Mouse (Mus musculus) megakaryocyte progenitor cell, adult 5-6 weeks (primary cell): ENCODE results near the gene Ccdc12. TPM values are rescaled to one million over a fixed set of nuclear protein-coding genes. Genes with fewer than 3 reads are reported as not detected.

Experiments used
- ATAC-seq: replicated peaks from 2 replicates; pipeline ENCODE4 v1.8.0; 2016; ENCODE audit warnings: mild to moderate bottlenecking, moderate TSS enrichment, inconsistent platforms; ENCODE audit not compliant: poor library complexity
- total RNA-seq, 2 experiments: library from RNA; stranded (forward) in 1 of 2; stranded (reverse) in 1 of 2; fragments of 157-497, 149-512 nt in 1 of 2; fragments of 200-1000 nt in 1 of 2; gene quantifications; 2 replicates each; pipeline versions ENCODE4 v1.2.3 to v1.2.4; 2015 to 2017

Ccdc12 gene
- total RNA-seq, 2 experiments from 2014 or later: 92.6 to 112 TPM

DNA sequence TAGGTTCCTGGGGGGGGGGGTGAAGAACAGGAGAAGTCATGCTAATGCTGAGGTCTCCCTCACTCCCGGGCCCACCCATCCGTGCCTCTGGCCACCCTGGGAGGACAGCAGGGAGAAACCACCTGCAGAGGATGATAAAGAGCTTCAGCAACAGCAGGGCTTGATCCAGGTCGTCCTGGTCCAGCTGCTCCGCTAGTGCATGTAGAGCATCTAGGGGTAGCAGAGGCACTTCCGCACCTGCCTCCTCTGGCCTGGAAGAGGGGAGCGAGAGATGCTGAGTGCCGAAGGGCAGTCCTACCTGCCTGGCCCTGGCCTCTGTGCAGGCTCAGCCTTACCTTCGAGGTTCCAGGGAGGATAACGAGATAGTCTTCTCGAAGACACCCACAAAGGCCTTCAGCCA is 12.0 kb upstream of the Ccdc12 start:
- ATAC-seq: no peak

DNA sequence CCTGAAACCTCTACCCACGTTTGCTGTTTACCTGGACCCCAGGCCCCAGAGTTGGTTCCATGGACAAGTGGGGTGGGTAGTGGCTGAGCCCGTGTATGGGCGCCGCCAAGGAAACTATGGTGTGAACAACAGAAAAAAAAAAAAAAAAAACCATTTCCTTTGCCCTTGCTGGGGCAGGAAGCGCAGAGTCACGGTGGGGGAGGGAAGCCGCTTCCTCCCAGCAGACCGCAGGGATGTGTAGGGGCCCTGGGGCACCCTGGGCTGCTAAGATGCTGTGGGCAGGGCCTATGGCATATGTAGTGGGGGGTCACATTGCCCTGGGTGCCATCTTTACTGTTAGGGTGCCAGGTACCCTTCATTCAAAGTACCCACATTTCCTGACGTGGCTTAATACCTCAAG is 11.1 kb upstream of the Ccdc12 start:
- peak; percentile 79 for ATAC-seq

DNA sequence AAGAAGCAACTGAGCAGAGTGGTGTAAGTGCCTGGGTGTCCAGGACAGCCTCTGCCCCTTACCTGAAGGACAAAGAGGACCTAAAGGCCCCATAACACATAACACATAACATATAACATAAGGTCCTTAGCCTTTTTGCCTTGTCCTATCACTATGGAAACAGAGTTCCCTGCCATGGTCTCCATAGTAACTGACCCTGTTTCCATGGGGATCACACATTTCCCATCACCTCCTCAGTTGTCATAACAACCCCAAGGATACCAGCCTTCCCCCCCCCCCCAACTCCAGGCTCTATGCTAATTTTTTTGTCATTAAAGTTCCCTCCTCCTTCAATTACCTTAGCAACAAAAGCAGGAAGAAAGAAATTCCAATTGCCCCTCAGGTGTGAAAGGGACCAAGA is 6.5 kb upstream of the Ccdc12 start:
- no peak for ATAC-seq

DNA sequence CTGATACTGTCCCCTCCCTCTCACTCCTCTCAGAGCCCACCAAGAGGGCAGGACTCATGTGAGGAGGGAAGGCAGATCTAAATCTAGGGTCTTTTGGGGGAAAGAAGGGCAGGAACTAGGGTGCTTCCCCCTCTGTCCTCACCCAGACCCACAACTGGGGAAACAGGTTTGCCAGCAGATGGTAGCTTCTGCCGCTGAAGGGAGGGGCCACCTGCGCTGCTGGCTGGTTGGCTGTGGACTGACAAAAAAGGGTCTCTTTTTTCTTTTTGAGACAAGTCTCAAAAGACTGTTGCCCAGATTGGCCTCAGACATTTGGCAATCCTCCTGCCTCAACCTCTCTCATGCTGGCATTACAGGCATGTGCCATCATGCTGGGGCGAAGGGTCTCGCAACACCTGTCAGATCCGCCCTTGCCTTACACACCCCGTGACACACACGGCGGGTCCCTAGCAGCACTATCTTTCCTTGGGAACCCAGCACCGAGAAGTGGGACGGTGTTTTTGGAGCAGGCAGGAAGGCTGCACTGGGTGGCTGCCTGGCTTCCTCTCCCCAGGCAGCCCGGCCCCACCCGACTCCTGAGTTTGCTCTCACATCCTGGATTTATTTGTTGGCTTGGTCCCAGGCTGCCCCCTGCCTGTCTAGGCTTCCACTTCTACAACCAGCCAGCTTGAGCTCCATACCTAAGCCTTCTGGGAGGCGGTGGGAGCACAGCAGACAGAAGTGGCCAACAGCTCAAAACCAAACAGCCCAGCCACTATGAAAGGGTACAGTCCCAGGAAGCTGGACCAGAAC is 4.2 kb upstream of the Ccdc12 start:
- ATAC-seq: peak; percentile 4

DNA sequence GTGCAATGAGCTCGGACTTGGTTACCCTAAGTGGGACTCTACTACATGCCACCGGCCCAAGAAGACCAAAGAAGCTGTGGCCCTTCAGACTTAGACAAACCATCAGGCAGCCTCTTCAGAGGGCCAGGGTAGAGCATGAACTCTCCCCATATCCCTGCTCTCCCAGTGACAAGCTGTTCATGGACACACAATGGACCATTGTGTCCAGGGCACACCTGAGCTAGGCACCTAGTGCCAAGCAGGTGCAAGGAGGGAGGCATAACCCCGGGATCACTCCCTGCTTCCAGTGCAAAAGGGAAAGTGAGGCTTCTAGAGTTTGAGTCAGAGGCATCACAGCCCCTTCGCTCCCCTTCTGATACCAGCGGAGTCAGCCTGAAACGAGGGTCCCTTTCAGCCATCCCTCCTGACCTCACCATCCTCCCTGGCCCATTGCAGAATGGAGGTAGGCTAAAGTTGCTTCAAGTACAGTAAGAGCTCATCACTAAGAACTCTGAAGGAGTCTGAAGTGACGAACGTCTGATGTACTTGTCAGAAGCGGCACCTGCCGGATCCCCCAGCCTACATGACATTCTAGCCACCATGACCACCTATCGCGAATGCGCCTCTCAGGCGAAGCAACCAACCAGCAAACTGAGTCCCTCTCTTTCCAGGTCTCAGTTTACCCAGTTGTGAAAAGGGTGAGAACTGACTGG is 3.2 kb upstream of the Ccdc12 start:
- no peak for ATAC-seq

DNA sequence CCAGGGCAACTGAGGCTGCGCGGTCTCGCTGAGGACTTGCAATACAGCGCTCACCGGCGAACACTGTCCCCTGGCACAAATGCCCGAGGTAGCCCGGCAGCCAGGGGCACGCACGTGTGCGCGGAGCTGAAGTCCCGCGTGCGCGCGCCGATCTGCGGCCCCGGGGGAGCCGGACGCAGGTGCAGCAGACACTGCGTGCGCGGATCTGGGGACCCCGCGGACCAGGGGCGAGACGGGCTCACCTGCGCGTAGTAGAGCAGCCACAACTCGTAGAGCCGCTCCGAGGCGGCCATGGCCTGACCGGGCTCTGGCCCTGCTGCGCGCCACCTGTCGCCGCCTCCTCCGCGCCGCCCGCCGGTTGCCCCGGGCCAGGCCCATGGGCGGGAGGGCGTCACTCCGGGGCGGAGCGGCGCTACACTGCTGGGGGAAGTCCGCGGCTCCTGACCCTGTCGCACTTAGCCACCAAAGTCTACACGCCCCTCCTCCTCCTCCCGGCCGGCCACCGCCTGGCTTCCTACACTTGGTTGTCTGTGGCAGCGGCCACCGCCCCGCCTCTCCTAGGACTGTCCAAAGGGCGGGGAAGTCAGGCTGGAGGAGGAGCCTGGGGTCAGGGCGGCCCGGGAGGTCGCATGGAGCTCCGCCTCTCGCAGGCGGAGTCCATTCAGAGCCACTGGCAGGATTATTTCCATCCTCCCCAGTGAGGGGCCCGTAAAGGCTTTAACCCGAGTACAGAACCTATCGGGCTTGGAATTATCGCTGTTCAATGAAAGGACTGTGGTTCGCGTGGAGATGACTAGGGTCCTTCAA is 2.4 kb upstream of the Ccdc12 start, which contains the start of gene Nbeal2:
Nbeal2 (minus strand) TSS at position 507 of the 807 bp plus-strand sequence.
- peak; percentile 65 for ATAC-seq

DNA sequence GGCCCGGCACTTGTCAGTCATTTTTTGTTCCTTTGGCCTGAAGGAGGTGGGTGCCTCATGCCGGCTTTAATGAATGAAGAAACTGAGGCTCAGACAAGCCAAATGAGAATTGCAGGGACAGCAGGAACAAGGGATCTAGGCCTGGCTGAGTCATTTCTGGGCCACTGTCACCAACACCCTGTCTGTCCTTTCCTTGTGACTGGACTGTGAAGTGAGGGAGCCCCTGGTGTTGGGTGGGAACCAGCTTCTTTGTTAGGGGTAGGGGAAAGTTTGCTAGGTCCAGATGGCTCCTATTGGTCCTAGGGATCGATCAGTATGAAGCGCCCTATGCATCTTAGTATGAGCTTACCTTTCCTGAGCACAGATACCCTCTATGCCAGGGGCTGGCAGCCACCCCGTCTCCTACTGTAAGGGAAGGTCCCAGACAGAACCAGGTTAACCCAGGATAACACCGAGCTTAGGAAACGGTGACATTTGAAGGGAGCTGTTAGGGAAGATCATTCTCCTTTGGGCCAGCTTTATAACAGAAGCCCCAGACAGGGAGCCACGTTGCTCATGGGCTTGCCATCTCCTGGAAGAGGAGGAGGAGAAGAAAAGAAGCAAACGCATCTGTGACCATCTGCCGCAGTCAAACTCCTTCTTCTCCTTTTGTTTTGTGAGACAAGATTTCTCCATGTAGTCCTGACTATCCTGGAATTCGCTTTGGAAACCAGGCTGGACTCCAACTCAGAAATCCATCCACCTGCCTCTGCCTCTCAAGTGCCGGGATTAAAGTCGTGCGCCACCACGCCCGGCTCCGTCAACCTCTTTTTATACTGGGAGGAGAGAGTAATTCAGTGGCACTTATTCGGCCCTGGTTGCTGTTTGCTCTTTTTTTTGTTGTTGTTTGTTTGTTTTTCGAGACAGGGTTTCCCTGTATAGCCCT is 1.3 kb upstream of the Ccdc12 start:
- ATAC-seq: no peak

DNA sequence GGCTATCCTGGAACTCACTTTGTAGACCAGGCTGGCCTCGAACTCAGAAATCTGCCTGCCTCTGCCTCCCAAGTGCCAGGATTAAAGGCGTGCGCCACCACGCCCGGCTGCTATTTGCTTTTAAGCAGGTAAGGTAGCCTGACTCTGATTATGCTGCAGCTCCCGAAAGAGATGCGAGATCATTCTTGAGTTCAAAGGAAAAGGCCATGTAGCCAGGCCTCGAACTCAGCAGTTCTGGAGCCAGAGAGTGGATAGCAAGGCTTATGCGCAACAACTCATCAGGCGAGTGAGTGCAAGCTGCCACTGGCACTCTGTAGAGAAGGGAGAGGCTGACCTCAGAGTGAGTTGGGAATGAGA is 674 bp upstream of the Ccdc12 start:
- no peak for ATAC-seq

DNA sequence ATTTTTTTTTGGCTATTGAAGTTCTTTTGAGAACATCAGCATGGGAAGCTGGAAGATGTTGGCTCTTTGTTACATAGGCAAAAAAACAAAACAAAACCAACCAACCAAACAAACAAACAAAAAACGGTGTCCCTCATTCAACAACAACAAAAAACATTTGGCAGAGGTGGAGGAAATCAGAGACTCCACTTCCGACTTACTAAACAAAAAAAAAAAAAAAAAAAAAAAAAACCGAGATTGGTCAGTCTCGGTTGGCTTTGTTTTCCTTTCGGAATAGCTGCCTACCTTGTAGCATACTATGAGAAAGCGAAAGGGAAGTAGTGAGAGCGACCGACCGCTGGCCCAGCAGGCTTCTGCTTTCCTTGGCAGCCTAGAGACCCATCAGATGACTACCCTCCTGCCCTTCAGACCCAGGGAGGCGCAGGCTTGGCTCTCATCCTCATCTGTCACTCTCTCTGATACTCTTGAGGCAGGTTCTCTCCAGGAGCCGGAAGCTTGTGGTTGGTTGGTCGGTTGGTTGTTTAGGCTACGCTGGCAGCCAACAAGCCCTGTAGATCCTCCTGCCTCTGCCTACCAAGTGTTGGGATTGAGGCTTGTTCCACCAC is 1.3 kb downstream of the Ccdc12 start:
- peak; percentile 36 for ATAC-seq

DNA sequence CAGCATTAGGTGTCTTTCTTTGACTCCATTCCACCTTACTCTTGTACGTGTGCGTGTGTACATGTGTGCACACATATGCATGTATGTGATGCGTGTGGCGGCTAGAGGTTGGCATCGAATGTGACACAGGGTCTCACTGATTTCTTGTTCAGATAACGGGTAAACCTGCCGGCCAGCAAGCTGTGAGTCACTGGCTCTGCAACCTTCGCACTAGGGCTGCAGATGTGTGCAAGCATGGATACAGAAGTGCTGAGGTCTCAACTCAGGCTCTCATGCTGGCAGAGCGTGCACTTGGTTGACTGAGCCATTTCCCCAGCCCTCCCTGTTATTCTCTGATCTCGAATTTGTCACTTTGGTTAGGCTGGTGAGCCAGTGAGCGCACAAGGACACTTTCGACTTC is 3.2 kb downstream of the Ccdc12 start:
- ATAC-seq: no peak

DNA sequence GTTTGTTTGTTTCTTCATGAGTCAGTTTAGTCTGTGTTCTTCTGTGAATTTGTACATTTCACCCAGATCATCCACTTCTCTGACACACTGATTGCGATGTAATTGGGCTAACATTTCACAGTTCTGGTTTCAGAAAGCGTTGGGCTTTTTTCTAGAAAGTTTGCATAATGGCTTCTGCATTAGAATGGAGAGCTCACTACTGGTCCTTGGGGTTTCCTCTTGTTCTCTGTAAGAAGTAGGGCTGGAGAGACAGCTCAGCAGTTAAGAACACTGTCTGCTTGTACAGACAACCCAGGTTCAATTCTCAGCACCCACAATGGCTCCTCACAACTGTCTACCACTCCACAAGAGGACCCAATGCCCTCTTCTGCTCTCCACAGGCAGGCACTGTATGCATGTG is 3.9 kb downstream of the Ccdc12 start:
- ATAC-seq: no peak

DNA sequence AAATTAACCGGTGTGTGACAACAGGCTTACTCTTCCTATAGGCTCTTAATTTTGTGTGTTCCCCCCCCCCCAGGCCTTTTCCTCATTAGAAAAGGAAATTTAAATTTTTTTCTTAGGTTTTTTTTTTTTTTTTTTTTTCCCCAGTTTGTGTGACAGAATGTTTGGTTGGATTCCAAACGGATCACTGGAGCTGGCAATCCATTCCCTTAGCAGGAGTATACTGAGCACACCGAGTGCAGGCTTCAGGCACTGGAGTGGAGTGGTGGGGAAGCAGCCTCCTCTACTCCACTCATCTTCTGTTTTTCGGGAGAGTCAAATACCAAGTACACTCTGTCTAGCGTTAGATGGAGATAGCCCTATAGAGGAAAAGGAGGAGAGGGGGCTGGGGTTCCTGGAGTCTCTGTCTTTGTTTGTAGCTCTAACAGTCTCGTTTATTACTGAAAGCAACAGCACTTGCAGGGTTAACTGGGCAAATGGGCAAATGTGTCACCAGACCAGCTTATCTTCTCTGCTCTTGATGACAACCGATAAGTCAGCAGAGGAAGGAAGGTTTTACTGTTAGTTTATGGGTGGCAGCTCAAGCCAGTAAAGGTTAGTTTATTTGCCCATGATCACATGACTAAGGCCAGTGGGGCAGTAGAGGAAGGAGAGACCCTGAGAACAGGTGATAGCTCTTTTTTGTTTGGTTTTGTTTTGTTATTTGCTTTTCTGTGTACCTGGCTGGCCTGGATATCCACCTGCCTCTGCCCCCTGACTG is 4.7 kb downstream of the Ccdc12 start:
- no peak for ATAC-seq

DNA sequence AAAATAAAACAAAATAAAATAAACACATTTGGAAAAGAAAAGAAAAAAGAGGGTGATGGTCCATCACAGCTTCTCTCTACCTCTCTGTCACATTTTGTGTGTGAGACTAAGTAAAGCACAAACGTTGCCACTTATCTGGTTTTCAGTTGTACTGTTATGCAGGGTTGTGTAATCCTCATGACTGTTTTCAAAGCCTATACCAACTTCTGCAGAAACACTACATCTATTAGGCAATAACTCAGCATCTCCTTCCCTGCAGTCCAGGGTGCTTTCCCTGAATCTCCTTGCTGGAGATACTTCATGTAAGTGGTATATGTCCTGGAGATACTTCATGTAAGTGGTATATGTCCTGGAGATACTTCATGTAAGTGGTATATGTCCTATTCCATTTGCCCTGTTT is 6.5 kb downstream of the Ccdc12 start:
- peak; percentile 40 for ATAC-seq

DNA sequence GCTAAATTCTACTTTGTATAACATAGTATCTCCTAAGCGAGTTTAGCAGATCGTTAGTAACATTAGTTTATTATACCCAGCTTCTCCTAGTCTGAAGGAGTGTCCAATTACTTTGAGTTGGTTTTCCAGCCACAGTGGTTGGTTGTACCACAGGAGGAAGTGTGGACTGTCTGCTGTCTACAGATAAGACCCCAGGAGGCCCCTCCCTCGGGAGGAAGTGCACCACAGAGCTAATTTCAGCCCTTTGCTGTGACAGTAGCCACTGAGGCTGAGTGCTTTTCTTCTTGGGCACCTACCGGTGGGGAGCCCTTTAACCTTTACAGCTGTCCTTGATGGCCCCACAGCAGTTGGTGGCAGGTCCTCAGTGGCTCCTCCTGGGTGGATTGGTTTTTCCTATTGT is 9.6 kb downstream of the Ccdc12 start:
- ATAC-seq: peak; percentile 75

DNA sequence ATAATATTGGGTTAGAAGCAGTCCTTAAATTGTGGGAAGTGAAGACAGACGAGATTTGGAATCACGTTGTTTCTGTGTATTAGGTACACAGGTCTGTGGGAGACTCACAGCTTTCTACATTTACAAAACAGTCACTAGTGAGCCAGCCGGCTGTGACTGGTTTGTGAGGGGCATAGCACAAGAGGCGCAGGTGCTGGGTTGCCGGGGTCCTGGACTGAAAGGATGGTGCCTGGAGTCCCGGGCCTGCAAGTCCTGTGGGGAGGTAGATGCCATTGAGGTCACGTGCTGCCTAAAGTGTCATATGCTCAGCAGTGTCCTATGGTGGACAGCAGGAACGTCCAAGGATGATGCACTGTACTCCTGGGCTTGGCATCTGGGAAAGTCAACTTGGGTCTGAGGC is 10.1 kb downstream of the Ccdc12 start:
- no peak for ATAC-seq

DNA sequence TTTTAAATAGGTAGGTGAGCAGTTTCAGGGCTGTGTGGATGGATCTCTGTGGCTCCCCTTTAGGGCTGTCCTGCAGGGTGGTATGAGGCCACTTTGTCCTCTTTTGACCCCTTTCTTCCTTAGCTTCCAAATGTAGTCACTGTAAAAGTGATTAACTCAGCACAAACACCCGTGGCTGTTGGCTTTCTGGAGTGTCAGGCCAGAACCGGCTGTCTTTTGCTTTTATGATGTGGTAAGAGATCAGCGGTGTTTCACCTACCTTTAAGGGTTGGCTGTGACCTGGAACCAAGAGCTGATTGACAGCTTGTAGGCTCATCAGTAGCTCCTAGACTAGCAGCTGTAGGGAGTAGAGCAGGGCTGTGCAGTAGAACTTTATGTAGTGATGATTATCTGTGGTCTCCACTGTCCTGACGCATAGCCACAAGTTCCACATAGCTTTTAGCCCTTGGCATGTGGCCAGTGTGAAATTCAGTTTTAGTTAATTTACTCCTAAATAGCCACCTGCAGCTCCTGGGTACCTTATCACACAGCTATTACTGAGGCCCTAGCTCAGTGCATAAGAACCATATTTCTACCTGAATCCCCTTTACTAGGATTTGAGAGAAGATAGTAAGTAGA is 11.0 kb downstream of the Ccdc12 start:
- ATAC-seq: no peak

DNA sequence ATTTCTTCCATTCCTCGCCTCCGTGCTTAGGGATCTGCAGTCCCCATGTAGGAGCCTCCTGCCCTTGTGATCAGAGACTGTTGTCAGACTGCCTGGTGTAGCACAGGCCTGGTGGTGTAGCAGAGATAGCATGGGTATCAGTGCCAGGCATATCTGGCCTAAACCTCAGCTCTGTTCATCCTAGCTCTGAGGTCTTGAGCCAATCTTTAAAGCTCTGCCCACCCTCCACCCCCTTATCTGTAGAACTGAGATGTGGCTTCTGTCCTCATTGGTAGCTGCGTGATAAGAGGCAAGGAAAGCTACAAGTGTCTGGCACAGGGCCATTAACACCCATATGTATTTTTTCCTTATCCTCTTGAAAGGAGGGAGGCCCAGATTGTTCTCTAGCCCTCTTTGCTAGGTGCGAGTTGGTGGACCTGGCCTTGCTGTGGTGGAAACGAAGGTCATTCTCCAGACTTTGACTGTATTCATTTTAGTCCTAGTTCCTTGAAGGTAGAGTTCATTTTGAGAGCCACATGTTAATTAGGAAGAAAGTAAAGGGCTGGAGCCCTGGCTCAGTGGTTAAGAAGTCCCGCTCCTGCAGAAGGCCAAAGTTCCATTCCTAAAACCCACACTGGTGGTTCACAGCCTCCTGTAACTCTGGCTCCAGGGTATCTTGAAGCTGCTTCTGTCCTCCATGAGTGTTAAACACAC is 12.4 kb downstream of the Ccdc12 start:
- peak; percentile 67 for ATAC-seq

DNA sequence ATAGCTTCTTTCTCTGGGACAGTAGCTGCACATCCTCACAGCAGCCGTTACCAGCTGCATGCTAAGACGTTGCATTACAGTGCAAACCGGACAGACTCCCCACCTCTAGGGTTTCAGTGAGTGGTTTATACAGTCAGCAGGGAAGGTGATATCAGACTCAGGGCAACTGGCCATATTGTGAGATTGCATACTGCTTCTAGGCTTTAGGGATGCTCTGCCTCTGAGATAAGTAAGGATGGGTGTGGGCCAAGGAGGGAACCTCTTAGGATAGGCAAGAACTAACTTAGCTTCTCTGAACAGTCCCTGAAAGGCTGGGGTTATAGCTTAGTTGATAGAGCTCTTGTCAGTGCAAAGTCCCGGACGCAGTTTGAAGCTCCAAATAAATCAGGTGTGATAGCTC is 13.5 kb downstream of the Ccdc12 start:
- 0 out of 2 replicates have a peak, but pooled peaks have one; percentile 10 for ATAC-seq
